Mouse (Mus musculus): ENCODE measurements around the gene Prr15.

Prr15 gene

DNA sequence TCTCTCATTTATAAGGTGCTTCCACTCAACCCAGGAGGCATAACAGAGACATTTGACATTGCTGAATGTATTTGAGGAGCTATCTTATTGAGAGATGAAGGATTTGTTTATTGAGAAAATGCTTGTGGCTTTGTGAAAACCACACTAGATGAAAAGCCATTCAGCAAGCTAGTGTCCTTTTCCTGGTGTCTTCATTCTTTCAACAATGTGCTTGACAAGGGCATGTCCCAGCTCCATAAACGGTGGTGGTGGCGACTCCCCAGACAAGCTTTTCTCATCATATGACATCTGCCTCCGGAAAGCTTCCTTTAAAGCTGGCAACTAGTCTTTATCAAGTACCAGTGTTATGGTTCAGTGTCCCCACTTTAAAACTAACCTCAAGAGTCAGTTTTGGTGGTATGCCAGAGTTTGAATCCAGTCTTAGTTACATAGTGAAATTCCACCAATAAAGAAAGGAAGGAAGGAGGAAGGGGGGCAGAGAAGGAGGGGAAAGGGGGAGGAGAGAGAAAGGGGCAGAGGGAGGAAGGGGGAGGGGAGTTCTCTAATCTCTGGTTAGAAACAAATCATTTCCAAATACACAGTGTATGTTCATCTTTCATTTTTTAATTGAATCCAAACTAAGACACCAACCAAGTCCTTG, at the start of gene Prr15:
TSS of gene Prr15 (plus strand) at position 590 of the 640 bp plus-strand sequence.
- no peak for DNase-seq (ENCODE audit: low read depth, low spot score)

DNA sequence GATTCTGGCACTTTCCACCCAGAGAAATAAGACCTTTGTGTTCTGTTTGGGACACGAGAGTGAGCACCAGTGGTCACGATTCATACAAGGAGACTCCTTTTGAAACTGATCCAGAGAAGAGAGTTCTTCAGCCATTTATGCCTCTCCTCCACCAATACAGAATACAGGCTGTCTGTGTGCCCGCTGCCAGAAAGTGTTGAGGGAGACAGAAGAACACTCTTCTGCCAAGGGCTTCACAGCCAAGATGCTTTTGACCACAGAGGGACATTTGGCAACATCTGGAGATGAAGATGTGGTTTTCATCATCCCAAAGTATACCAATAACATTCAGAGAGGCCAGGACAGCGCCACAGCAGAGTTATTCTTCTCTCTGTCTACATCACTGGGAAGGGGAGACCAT, 48.4 kb upstream of the Prr15 start:
- no peak for DNase-seq (ENCODE audit: low read depth, low spot score)

DNA sequence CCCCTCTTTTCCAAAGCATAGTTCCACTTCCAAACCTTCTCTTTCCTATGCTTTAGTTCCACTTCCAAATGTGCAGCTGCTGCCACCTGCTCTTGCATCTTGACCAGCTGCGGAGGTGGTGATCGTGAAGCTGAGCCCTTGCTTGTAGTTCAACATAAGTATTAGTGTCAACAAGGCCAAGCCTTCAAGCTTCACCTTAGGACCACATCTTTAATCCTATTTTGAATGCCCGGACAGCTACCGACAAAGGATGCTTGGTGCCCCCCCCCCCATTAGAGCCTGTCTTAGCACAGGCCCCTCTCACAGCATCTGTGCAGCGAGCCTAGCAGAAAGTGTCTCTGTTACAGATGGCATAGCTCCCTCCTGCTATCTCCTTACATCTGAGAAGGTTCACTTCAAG, 47.8 kb upstream of the Prr15 start:
- DNase-seq (ENCODE audit: low read depth, low spot score), result no peak

DNA sequence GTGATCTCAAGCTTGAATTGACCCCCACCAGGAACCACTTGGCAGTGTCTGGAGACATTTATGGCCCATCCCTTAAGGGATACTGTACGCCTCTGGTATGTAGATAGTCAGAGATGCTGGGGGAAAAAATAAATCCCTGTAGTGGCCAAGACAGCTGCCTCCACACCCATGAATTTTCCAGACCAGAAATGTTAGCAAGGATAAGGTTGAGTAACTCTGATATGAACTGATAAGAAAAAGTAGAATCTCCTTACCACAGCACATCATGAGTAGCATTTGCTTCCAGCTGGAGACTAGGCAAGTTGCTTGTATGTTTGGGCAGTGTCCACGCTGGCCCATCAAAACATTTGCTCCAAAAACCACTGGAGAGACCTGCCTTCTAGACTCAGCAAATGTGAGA, 47.0 kb upstream of the Prr15 start:
- no peak for DNase-seq (ENCODE audit: low read depth, low spot score)

DNA sequence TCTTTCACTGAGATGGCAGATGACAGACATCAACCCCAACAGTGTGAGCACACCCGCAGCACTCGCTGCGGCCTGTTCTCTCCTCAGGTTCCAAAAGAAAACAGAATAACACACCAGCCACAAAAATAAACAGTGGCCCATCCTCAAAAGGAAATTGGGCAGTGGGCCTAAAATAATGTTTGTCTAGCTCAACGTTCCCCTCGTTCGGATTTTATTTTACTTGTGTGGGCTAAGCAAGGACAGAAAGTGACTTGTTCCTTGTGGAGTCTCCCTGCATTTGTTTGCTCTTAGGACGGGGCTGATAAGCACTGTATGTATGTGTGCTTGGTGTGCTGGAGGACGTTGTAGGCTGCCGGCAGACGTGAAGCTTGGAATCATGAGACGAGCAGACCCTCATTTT, 46.2 kb upstream of the Prr15 start:
- no peak for DNase-seq (ENCODE audit: low read depth, low spot score)

DNA sequence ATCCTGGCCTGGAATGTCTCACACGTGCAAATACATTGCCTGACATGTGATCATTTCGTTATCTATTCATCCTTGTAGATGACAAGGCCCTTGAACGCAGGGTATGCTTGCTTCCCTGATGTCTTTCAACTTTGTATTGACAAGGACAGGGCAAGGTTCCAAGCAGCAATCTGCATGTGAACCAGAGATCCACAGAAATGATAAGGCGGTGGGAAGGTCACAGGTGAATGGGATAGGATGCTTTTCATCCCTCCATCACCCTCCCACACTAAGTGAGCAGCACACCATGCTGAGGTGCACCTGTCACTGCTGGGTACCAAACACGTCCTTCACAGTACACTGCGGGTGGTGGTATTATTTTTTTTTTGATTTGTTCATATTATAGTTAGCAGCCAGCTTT, 45.4 kb upstream of the Prr15 start:
- no peak for DNase-seq (ENCODE audit: low read depth, low spot score)

DNA sequence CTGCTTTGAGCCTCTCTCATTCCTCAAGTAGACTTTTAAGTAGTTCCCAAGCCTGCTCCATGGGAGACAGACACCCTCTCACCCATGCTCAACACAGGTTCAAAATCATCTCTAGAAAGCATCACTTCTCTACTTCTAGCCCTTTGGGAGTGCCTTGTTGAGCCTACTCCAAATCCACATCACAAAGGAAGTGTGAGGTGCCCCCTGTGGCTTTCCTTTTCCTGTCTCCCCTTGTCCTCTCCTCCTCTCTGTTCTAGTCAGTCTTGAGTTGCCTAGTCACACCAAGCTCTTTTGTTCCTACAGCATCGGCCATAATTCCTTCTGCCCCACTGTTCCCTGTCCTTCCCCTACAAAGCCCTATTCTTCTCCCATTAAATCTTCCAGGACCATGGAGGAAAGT, 42.3 kb upstream of the Prr15 start:
- DNase-seq (ENCODE audit: low read depth, low spot score), result peak; percentile 99

DNA sequence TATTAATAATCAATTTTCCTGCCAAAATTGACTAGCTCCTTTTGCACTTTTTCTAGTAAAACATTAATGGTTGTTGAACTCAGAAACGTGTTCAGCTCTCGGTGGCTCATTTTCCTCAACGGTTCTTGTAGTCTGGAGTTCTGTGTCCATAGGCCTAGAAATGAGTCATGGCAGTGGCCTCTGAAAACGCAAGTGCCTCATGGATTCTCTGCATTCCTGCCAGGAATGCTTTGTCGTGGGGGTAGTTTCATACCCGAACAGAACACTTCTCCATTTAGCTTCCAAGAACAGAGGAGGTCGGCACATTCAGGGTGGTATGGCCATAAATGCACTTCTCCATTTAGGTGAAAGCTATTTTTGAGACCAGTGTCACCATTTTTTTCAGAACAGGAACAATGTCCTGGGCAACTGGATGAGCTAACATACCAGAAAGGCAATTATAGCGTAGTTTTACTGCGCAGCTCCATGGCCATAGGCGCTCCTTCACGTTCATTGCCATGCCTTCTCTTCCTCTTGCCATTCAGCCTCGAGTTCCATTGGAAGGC, 41.4 kb upstream of the Prr15 start:
- DNase-seq (ENCODE audit: low read depth, low spot score), result peak; percentile 44

DNA sequence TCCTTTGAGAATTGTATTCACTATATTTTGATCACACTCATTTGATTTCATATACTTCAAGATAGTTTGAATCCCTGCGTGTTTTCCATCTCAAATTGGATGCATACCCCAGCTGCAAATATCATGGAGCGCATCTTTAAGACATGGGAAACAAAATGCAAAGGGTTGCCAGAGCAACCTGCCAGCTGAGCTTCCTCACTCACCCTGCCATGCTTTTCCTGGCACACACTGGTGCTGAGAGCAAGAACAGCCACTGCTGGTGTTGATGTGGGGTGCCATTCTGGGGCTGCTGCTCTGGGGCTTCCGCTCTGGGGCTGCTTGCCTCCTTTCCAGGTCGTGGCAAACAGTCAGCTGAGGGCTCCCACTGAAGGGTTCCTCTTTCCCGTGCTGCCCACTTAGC, 38.8 kb upstream of the Prr15 start:
- no peak for DNase-seq (ENCODE audit: low read depth, low spot score)

DNA sequence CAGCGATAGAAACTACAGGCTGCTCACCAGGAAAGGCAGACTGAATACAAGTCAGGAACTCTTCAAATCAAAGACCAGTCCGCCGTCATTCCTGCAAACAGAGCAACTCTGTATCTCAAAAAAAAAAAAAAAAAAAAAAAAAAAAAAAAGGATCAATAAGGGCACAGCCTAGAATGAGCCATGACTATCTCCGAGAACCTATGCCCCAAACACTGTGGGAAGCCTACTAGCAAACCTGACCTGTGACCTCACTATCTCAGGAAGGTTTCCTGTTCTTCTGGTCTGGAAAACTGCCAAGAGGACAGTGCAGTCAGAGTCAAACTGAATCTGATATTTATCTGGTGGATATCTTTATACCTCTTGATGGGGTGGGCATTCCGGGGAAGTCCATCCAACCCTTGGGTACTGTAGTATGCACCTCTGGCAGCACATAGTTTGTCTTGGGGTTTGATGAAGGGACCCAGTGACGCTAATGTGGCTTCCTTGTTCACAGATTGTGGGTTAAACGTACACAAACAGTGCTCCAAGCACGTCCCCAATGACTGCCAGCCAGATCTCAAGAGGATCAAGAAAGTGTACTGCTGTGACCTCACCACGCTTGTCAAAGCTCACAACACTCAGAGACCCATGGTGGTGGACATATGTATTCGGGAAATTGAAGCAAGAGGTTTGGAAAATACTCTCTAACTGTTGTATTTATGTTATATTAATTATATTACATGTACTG, 35.7 kb upstream of the Prr15 start:
- DNase-seq (ENCODE audit: low read depth, low spot score), result no peak

DNA sequence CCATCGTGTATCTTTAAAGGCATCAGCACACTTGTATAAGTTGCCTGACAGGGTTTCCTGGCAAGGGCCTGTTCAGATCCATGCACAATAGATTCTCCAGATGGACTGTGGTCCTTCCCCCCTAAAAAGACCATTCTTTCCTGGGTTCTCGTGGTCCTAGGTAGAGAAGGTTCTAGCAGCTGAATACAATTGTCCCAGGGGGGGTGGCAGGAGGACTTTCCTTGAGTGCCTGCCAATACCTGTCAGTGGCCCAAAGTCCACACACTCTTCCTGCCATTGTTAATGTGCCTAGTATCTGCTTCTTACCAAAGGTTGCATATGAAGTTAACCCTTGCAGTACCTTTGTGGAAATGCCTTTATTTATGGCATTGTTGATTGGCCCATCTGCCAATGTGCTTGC, 28.4 kb upstream of the Prr15 start:
- DNase-seq (ENCODE audit: low read depth, low spot score), result no peak

DNA sequence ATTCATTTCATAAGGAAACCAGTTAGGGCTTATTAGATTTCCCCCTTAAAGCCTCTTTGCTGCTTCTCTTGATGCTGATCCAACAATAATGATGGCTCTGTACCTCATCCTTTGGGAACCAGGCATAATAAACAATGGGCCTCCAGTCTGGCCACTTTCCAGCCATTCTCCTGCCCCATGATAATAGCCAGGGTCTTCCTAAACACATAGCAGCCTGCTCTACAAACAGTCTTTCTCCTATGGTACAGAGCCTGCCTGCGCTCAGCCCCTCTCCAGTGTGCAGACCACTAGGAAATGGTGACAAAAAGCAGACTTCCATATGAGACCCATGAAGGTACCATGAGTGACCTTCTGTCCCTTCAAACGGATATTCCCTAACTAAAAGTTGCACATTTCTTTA, 26.2 kb upstream of the Prr15 start:
- no peak for DNase-seq (ENCODE audit: low read depth, low spot score)

DNA sequence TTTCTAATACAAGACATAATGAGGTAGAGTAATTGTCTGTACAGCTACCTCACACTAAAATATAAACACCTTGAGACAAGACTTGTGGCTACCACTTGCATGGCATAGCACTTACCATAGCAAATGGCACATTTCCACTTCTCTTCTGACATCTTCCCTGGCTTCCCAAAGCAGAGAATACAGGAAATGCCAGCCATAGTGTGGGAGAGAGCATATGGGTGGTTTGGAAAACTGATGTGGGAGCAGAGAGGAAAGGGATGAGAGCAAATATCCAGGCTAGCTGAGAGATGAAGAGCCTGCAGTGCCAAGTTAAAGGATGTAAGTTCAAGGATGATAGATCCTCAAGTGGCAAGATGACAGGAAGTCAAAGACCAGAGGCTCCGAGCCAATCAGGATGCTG, 19.9 kb upstream of the Prr15 start:
- DNase-seq (ENCODE audit: low read depth, low spot score), result no peak

DNA sequence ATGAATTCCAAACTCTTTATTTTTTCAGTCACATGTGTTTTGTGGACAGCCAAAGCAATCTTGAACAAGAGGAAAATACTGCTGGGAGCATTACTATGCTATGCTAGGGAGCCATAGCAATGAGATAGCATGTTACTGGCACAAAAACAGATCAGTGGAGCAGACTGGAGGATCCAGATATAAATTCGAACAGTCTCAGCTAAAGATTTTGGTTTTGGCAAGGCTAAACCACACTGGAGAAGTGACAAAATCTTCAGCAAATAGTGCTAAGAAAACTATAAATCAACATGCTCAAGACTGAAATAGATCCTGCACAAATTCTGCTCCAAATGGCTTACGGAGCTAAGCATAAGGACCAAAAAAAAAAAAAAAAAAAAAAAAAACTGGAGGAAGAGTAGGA, 12.6 kb upstream of the Prr15 start:
- DNase-seq (ENCODE audit: low read depth, low spot score), result no peak

DNA sequence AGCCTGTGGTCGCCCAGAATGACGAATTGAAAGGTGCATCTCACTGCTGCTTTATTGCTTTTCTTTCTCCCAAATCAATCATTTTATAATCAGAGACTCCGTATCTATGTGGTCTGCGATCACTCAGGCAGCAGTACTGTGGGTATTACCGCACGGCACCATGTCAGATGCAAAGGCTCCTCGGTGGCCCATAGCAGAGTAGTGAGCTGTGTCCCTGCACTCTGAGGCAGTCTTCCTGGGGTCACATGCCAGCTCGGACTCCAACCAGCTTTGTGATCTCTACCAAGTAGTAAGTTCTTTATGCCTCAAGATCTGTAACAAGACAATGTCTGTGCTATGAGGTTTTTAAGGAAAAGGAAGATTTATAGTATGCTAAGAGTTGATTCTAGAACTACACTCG, 7.0 kb upstream of the Prr15 start:
- DNase-seq (ENCODE audit: low read depth, low spot score), result no peak

DNA sequence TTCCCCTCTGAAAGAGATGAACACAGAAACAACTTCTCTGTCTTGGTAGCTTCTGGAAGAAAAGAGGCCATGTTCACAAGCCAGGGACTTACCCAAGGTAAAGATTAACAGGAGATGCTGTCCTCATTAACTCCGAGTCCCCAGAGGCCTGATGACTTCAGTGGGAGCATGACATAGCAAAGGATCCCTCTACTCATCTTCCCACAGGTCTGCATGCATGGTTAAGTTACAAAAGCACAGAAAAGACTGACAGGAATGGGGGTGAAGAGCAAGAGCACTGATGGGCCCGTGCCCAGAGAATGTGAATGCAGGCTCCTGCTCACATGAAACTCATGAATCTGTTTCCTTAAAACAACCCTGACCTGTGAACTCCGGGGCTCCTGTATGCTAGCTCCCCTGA, 6.4 kb upstream of the Prr15 start:
- DNase-seq (ENCODE audit: low read depth, low spot score), result no peak

DNA sequence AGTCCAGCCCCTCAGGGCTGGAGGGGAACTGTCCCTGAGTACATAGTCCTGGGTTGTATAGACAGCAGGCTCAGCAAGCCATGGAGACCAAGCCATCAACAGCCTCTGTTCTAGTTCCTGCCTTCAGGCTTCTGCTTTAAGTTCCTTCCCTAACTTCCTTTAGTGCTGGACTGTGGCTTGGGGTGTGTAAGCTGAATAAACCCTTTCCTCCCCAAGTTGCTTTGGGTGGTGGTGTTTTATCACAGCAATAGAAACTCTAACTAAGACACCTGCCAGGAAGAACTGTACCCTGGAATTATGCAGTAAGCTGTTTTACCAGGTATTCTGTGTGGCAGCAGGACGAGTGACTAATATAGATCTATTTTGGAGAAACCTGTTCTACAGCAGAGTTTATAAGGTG, 5.4 kb upstream of the Prr15 start:
- DNase-seq (ENCODE audit: low read depth, low spot score), result no peak

DNA sequence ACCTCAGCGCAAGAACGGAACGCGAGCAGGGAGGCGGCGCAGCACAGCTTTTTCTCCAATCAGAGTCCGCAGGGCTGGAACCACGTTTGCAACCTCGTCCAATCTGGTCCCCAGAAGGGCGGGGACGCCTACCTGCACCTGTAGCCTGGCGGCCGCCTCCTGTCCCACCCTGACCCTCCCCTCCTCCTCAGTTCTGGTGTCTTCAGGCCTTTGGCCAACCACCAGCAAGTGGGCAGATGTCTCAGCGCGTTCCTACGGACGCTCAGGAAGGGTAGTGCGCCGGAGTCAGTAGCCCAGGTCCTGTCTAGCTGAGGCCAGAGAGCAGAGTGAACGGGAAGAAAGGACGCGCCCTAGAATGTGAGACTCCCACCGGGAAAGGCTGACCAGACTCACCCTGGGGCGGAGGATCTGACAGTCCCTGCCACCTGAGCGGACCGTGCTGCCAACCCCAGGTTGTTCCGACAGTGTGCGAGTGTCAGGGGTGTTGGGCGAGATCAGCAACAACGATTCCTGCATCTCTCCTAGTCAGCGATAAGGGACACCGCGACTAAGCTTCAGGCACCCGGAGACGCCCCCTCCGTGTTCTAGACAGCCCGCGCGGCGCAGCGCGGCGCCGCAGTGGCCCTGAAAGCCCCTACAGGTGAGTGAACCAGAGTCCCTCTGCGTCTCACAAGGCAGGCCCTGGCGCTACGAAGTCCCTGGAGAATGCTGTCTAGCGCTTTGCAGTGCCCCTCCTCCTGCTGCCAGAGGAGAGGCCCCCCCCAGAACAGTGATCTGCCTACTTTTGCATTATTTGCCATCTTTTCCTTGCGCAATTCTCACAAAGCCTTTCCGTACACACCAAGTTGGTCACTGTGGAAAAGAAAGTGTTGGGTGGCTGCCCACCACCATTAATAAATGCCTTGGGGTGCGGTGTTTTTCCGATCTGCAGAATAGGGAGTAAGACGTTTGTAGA, 1.3 kb downstream of the Prr15 start:
- peak; percentile 87 for DNase-seq (ENCODE audit: low read depth, low spot score)

DNA sequence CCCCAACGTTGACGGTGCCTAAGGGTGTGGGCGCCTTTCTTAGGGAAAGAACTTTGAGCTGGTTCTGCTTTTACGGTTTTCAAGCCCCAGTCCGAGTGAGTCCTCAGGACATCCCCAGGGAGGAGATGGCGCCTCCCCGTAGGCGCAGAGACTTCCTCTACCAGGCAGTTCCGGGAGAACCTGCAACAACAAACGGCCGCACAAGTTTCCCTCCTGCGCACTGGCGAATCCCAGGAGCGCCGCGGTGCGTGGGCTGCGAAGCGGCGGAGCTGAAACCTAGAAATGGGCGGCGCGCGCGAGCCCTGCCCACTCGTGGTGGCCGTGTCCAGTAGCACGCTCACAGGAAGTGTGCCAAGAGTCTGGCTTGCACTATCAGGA, 2.0 kb downstream of the Prr15 start:
- peak; percentile 33 for DNase-seq (ENCODE audit: low read depth, low spot score)

DNA sequence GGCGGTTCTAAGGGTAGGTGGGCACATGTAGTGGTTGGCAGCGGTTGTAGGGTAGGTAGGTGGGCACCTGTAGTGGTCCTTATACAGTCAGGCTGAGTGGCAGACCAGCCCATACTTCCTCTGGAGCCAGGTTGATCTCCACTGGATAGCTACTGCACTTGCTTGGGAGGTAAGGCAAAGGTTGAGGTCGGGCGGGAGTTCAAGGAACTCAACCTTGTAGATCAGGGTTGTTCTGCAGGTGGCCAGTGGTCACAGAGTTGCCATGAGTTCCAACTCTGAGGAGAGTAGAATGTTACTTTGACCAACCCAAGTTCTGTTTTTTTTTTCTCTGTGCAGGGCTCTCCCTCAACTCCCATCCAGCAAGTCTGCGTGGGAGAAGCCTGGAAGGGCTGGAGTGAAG, 3.1 kb downstream of the Prr15 start:
- no peak for DNase-seq (ENCODE audit: low read depth, low spot score)

DNA sequence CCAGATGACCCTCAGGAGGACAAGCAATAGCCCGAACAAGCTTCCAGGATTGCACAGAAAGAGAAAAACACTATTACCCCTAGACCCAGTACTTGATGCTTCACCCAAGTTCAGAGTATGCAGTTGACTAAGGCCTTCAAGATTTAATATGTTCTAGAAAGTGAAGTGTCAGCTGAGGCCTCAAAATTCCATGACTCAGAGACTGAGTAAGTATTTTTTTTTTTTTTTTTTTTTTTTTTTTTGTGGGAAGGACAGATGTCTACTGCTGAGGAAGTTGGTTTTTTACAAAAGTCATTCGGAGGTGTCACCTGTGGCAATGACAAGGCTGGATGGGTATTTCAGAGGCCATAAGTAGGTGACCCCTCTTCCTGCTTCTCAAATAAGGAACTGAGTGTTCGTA, 4.0 kb downstream of the Prr15 start:
- DNase-seq (ENCODE audit: low read depth, low spot score), result no peak

DNA sequence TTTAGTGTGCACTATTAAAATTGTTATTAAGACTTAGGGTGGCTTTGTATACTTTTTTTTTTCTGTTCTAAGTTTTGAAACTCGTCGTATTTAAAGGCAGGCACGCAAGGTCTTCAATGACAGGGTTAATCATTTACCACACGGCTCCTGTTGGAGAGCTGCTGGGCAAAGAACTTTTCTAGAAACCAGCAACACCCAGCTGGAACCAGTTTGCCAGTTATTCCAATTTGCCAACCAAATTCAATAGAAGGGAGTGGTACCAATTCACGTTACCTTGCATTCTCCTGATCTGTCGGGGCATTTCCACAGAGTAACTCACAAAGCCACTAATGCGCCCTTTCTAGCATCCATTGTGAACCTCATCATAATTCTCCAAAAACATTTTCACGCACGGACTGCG, 4.5 kb downstream of the Prr15 start:
- no peak for DNase-seq (ENCODE audit: low read depth, low spot score)
